Mouse (Mus musculus): ENCODE data around the gene Elmo3.
A peak's percentile ranks its signal among the peaks of the same experiment; 100 is the strongest.

The Elmo3 gene

DNA sequence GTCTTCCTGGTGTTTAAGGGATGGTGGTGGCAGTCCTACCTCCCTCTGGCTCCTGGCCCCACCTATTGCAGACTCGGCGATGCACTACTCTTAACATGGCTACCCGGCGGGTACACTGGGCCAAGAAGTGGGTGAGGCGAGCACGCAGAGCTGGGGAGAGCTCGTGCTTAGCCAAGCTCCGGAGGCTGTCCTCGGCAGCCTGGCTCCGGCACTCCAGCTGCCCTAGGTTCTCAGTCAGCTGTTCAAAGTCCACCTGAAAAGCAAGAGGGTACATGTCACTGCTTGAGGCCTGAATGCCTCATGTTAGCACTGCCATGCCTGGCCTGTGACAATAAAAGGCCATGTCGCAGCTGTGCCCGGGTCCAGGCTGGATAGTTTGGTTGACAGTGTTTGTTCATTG is 24.9 kb downstream of the Elmo3 start:
- DNase-seq, result no peak

- no peak for DNase-seq
Observed at GRCm38 (mm10) chr8:105331469-105331868, 26.1 kb downstream of the Elmo3 start.

DNA sequence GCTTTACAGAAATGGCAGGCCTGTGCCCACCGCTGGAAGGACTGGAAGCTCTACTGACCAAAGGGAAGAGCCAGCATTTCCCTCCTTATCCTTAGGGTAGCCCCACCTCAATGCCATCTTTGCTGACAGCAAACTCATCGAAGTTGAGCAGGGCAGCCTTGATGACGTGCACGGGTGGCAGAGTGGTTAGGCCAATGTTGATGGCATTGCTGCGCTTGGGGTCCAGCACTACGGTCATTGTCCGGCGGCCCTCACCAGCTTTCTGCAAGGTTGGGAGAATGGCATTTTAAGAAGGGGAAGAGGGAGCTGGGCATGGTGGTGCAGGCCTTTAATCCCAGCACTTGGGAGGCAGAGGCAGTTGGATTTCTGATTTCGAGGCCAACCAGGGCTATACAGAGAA is 26.5 kb downstream of the Elmo3 start:
- no peak for DNase-seq

GRCm38 (mm10) chr8:105332523-105332922 is 27.1 kb downstream of the Elmo3 start:
- no peak for DNase-seq

DNA sequence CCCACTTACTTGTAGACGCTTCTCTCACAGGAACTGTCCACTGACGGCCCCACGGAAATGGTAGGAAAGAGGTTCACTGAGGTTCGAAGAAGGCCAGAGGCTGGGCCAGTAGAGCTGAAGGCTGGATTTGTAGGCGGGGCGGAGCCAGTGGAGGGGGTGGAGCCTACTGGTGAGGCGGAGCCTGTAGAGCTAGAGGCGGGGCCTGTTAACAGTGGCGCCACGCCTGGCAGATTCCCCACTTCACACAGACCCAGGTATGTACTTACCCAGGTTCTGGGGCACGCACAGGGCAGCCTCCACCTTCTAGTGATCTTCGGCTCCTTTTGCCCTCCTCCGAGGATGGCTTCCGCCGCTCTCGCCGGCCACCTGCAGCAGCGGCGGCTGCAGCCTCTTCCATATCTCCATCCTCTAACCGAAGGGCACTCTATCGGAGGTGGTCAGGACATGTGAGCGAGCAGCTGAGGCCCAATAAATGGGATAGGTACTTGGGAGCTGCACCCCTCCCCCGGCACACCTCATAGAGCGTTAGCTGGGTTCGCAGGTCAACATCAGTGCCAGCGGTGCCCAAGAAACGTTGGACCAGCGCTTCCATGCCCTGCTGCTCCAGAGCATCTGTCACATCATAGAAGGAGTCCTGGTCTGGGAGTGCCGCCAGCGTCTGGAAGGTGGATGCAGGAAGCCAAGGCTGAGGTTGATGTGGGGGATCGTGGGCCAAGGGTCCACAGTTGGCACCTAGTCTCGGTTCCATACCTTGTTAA is 31.2 kb downstream of the Elmo3 start:
- no peak for DNase-seq

DNA sequence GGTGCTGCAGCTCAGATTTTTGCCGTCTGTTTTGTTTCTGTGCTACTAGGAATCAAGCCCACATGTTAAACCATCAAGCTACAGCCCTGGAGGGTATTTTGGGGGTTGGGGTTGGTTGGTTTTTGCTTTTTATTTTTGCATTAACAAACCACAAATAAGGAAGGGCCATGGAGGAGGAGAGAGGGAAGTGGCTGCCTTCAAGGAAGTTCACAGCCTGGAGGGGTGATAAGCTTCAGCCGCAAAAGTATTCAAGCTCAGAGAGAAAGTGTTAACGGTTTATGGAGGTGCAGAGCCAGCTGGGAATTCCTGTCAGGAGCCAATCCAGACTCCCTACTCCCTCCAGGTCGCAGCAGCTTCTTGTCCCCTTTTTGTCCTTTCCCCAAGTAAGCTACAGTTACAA is 33.6 kb downstream of the Elmo3 start:
- DNase-seq, result no peak

- DNase-seq, result no peak
Observed at GRCm38 (mm10) chr8:105339886-105340635, 34.7 kb downstream of the Elmo3 start.

- no peak for DNase-seq
Observed at GRCm38 (mm10) chr8:105341399-105341798, 36.0 kb downstream of the Elmo3 start.

DNA sequence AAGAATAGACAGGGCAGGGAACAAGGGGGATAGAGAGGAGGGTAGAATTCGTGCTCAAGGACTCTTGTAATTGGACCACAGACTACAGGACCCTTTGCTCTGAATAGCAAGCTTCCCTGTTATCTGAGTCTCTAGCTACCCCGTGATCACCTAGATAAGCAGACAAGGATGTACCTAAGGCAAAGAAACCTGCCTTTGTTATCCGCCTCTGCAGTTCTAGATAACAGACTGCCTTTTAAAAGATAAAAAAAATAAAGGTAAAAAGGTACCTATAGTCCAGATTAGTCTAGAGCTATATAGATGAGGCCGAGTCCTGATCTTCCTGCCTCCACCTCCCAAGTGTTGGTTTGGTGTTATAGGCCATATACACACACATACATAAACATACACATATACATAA is 37.4 kb downstream of the Elmo3 start:
- DNase-seq, result no peak

DNA sequence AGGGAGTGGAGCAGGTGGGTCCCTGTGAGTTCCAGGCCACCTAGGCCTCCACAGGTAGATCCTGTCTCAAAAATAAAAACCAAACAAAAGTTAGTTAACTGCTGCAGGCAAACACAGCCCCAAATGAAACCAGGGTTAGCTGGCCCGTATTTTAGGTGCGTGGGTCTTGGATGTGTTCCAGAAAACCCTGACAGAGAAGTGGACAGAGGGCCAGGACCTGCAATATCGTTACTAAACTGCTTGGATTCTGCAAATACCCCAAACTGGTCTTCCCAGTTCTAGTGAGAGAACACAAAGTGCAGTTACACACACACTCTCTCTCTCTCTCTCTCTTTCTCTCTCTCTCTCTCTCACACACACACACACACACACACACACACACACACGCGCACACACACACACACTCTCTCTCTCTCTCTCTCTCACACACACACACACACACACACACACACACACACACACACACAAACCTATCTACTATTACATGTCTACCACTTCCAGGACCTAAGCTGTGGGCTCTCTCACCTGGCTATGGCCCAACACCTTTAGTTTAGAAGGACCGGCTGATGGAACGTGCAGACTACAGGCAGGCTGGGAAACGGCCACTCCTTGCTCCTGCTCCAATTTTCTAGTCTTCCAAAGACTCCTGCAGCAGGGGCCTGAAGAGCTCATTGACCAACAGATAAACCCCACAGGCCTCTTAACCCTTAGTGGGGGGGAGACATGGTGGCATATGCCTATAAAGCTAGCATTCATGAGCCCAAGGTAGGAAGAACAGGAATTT is 38.6 kb downstream of the Elmo3 start:
- DNase-seq, result no peak

- DNase-seq, result no peak
Observed at GRCm38 (mm10) chr8:105345061-105345975, 39.9 kb downstream of the Elmo3 start.

GRCm38 (mm10) chr8:105346611-105347427 is 41.4 kb downstream of the Elmo3 start:
- no peak for DNase-seq

DNA sequence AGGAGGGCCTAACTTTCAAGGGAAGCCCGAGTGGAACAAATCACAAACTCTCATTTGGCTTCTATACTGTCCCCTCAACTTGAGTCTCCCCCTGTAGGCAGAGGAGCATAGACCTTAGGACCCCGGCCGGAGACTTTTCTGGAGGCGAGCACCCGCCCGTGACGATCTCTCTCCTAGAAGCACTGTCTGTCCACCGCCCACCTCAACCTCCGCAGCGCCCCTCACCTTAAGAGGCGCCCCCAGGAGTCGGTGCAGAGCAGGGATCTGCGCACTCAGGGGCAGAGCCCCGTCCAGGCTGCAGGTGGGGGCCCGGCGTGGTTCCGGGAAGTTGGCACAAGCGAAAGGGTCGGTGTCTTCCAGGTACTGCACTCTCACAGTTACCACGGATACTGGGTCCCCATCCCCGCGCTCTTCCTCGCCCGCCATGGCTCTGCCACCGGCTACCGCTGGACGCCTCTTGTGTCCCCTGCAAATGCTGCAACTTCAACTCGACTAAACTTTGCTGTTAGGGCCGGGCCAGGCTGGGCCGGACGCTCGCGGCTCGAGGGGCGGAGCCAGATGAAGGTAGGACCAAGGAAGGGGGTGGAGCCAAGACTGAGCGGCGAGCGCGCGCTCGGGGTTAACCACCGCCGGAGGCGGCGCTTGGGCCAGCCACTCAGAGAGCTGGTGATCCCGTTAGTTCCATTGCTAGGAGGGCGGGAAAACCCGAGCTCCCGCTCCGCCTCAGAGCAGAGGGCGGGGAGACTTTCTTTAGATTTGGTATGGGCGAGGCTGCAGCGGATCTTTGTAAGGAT is 42.2 kb downstream of the Elmo3 start, which contains the start of gene Fhod1:
Gene Fhod1 (minus strand): TSS at position 526 of the 794 bp plus-strand sequence.
- DNase-seq, result peak; percentile 86

- DNase-seq, result peak; percentile 57
Observed at GRCm38 (mm10) chr8:105348450-105349095, 43.2 kb downstream of the Elmo3 start, which contains the start of gene Slc9a5. TSS of gene Slc9a5 (plus strand) at chr8:105348843.

DNA sequence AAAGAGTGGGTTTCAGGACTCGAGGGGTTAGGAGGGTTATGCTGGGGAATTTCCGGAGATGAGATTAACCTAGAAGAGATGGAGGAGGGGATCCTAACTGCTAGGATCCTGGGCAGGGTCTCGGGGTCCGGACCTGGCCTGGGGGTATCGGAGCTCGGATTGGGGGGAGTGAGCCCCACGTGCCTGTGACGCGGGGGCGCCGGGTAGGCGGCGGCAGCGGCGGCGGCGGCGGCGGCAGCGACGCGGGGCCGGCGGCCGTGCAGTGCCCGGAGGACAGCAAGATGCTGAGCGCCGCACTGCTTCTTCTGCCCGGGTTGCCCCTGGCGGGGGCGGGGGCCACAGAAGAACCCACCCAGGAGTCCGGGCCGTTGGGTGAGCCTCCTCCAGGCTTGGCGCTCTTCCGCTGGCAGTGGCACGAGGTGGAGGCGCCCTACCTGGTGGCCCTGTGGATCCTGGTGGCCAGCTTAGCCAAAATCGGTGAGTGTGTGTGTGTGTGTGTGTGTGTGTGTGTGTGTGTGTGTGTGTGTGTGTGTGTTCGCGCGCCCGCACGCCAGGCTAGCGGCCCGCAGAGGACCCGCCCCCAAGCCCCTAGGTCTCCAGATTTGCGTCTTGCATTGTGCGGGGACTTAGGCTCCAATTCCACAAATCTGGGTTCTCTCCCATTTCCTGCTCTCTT is 43.8 kb downstream of the Elmo3 start:
- DNase-seq, result peak; percentile 38

DNA sequence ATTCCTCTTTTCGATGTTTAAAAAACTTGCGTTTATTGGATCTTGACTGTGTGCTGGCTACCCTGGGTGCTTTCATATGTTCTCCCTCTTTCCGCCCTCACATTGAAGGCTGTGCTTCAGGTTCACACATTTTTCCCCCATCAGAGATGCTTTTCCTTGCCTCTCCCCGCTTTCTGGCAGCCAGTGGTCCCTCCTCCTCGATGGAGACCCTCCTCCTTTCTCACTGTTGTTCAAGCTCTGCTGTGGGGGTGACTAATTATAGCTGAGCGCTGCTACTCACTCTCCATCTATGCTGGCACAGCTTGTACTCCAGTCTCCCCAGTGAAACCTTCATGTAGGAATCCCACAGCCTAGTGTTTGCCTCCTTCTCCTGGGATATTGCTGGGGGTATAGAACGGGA is 44.8 kb downstream of the Elmo3 start:
- DNase-seq, result no peak

DNA sequence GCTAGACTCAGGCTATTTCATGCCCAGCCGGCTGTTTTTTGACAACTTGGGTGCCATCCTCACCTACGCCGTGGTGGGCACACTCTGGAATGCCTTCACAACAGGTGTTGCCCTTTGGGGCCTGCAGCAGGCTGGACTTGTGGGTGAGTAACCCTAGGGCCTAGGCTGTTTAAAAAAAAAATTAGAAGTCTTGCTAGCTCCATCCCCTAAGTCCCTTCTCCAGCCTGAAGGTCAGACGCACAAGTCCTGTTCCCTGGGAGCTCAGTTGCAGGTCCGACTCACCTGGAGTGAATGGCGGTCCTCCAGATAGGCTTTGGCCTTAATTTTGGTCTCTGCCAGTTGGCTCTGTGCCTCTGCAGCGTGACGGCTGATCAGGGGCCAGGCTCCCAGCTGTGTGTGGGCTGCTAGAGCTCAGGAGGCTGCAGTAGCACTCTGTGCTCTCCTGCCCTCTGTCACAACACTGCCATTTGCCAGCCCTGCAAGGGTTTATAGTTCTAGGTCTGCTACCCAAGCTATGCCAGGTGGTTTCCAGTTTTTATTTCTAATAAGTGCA is 48.3 kb downstream of the Elmo3 start:
- no peak for DNase-seq

DNA sequence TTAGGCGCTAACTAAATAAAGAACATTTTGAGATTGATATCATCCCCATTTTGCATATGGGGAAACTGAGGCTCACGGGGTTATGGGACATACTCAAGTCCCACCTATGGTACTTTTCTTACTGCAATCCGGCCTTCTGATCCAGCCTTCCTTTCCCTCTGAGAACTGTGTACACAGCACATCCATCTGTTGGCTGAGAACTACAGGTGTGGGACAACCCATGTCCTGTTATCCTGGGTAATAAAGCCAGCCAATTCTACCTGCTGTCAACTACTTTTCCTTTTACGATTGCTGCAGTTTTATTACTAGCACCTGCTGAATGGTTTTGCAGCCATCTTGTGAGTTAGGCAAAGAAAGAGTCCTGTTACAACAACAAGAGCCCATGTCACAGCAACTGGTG is 49.1 kb downstream of the Elmo3 start:
- DNase-seq, result no peak
